Mouse (Mus musculus) liver, postnatal 0 days (tissue): ENCODE measurements around the gene Sae1. TPM values are rescaled to one million over a fixed set of nuclear protein-coding genes. Genes with fewer than 3 reads are reported as not detected.

Source experiments
- ATAC-seq: fragments of 200-750 bp; cut with Nextera tagmentation; 2 replicates; pipeline ENCODE4 v1.8.0; 2017; ENCODE audit warnings: mild to moderate bottlenecking, moderate library complexity
- DNase-seq: peaks from one replicate; pipeline ENCODE4 v3.0.0-alpha.2; 2016
- H3K27ac ChIP-seq: fragments of 300-500 bp; sonication (generic); 2 replicates; pipeline ENCODE4 v1.5.1; 2014; ENCODE audit warnings: antibody characterized with exemption, moderate library complexity, mild to moderate bottlenecking, low read depth
- H3K27me3 ChIP-seq: fragments of 300-500 bp; sonication (generic); 2 replicates; pipeline ENCODE4 v1.6.1; 2014; ENCODE audit warnings: low read length, control low read depth, mixed read lengths; ENCODE audit not compliant: insufficient read depth
- H3K36me3 ChIP-seq: fragments of 300-500 bp; sonication (generic); replicated peaks from 2 replicates; pipeline ENCODE4 v1.6.1; 2014; ENCODE audit warnings: mild to moderate bottlenecking, control low read depth, low read length, moderate library complexity, mixed read lengths; ENCODE audit not compliant: insufficient read depth
- H3K4me1 ChIP-seq: fragments of 300-500 bp; sonication (generic); 2 replicates; pipeline ENCODE4 v1.6.1; 2014; ENCODE audit warnings: antibody characterized with exemption, mild to moderate bottlenecking, control low read depth; ENCODE audit not compliant: insufficient read depth
- H3K4me2 ChIP-seq: fragments of 300-500 bp; sonication (generic); 2 replicates; pipeline ENCODE4 v1.6.1; 2014; ENCODE audit warnings: low read depth, mild to moderate bottlenecking, low read length, moderate library complexity, mixed read lengths
- H3K4me3 ChIP-seq: fragments of 300-500 bp; sonication (generic); 2 replicates; pipeline ENCODE4 v1.5.1; 2014; ENCODE audit warnings: low read depth, low read length
- H3K9ac ChIP-seq: fragments of 300-500 bp; sonication (generic); replicated peaks from 2 replicates; pipeline ENCODE4 v1.6.1; 2014; ENCODE audit warnings: mild to moderate bottlenecking, moderate library complexity
- H3K9me3 ChIP-seq: fragments of 300-500 bp; sonication (generic); 2 replicates; pipeline ENCODE4 v1.6.1; 2016; ENCODE audit warnings: mild to moderate bottlenecking, control low read depth, low read length, mixed read lengths
- CTCF ChIP-seq: sonication (generic); IDR thresholded peaks from 2 replicates; pipeline ENCODE4 v1.5.1; 2016; ENCODE audit warnings: antibody characterized with exemption, low read depth
- EP300 ChIP-seq: IDR thresholded peaks from 2 replicates; pipeline ENCODE4 v1.6.1; 2016; ENCODE audit warnings: antibody characterized with exemption, low read depth, mild to moderate bottlenecking
- WGBS: fragments of 180-500 bp; shearing (Covaris S2); extraction: QIAGEN DNeasy Blood & Tissue Kit; methylation state at CpG from one replicate; pipeline ENCODE4 v1.1.7; 2014; ENCODE audit not compliant: insufficient replicate concordance; 5-methylcytosine and 5-hydroxymethylcytosine counted together
- polyA plus RNA-seq: library from polyadenylated mRNA; unstranded; fragments of >200 nt; fragmentation: Nextera tagmentation; extraction: Ambion mirVana; gene quantifications from 2 replicates; pipeline ENCODE4 v1.2.1, GENCODE M21; 2015

Sae1 gene
- polyA plus RNA-seq, 1 experiment from 2014 or later = 51.9 TPM

GRCm38 (mm10) chr7:16271139-16271538 lies 116.5 kb downstream of the Sae1 start:
- Histone ChIP-seq H3K4me2 (no peak overlapping the region), H3K27me3 (no peaks in the 10 kb centered on the region), H3K4me3 (no peak overlapping the region), H3K9ac (no peak overlapping the region), H3K4me1 (peaks cover 37% of the 10 kb centered on the region), H3K36me3 (peaks cover 4% of the 10 kb centered on the region), H3K9me3 (no peaks in the 10 kb centered on the region), H3K27ac (no peak overlapping the region)
- TF ChIP-seq EP300 (no peak), CTCF (no peak)
- DNase-seq (no peak), ATAC-seq (no peak)
- WGBS = 61% methylated on average over 1 of the region's 1 CpGs

Other genes starting within 250 kb of the Sae1 start
- gene Meis3, start 212.7 kb downstream of the Sae1 start, polyA plus RNA-seq = 1.9 and 2.0 TPM in 2 replicates
- 3.6 and 3.9 TPM in 2 replicates for gene Dhx34, start 165.8 kb downstream of the Sae1 start, polyA plus RNA-seq
- gene C5ar2, start 143.7 kb downstream of the Sae1 start, polyA plus RNA-seq = 0.92 and 1.2 TPM in 2 replicates
- gene C5ar1, start 128.3 kb downstream of the Sae1 start, polyA plus RNA-seq = 5.5 and 6.9 TPM in 2 replicates
- gene Inafm1, start 114.2 kb downstream of the Sae1 start, polyA plus RNA-seq = 7.5 and 8.4 TPM in 2 replicates
- 5.7 and 8.8 TPM in 2 replicates for gene Ccdc9, start 101.0 kb downstream of the Sae1 start, polyA plus RNA-seq
- 3.7 and 4.1 TPM in 2 replicates for gene Bbc3, start 79.4 kb downstream of the Sae1 start, polyA plus RNA-seq
- 4.7 and 5.2 TPM in 2 replicates for gene Zc3h4, start 13.1 kb upstream of the Sae1 start, polyA plus RNA-seq
- 38.7 and 43.0 TPM in 2 replicates for gene Tmem160, start 65.0 kb upstream of the Sae1 start, polyA plus RNA-seq
- gene Npas1, start 89.9 kb upstream of the Sae1 start, polyA plus RNA-seq = 0.07 and 0.11 TPM in 2 replicates
- gene Arhgap35, start 227.2 kb upstream of the Sae1 start, polyA plus RNA-seq = 2.4 and 2.7 TPM in 2 replicates